Mouse (Mus musculus): ENCODE results near the gene Bola1. TPM values are rescaled to one million over a fixed set of nuclear protein-coding genes. Genes with fewer than 3 reads are reported as not detected.
A peak's percentile ranks its signal among the peaks of the same experiment; 100 is the strongest.

Bola1 gene
- polyA plus RNA-seq, 1 experiment from 2014 or later = 63.0 TPM

GRCm38 (mm10) chr3:96172197-96173178, 47.0 kb downstream of the Bola1 start, which contains the start of gene Sf3b4:
TSS of gene Sf3b4 (plus strand) at chr3:96172332.
- DNase-seq = peak; percentile 96
- peak; percentile 93 for ATAC-seq (ENCODE audit: low FRiP score, low TSS enrichment)
- under 1% methylated on average over 58 of the region's 58 CpGs for WGBS

DNA sequence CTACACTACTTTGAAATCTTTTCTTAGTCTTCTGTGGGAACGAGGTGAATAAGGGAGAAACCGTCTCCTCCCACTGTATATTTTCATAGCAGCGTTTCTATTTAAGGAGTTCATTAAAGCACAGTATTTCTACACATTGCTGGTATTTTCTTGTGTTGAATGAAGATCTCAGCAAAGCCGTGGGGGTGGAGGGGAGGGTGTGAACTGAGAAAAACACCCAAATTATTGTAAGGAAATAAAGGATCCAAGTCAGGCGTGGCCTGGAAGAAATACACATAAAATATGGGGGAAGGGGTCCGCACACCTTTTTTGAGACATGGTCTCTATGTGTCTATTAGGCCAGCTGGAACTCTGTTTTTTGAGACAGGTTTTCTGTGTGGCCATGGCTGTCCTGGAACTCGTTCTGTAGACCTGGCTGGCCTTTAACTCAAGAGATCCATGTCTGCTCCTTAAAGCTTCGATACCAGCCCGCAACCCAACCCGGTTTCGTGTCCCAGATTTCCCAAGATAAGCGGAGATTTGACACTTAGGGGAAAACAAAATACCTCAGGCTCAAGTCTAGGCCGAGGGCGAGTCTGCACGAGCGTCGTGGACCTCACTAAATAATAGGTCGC, 47.8 kb downstream of the Bola1 start:
- 22% methylated on average over 18 of the region's 18 CpGs for WGBS
- Histone ChIP-seq H3K9me3 (ENCODE audit: control insufficient read depth, low read length) (no peaks in the 10 kb centered on the region), H3K4me2 (ENCODE audit: low read length) (peak overlapping the region; percentile 94), H3K27ac (replicated peaks; ENCODE audit: low read depth, low read length) (peak overlapping the region; percentile 96), H3K4me1 (ENCODE audit: control insufficient read depth, insufficient read depth, low read length) (peaks cover 21% of the 10 kb centered on the region), H3K27me3 (ENCODE audit: control insufficient read depth, insufficient read depth, low read length) (no peaks in the 10 kb centered on the region), H3K9ac (replicated peaks; ENCODE audit: low read length) (peak overlapping the region; percentile 76), H3K4me3 (replicated peaks; ENCODE audit: low read depth, low read length) (peak overlapping the region; percentile 92), H3K36me3 (ENCODE audit: control insufficient read depth, insufficient read depth, low read length) (peaks cover 28% of the 10 kb centered on the region)
- 0 out of 2 replicates have a peak, but pooled peaks have one; percentile 5 for ATAC-seq (ENCODE audit: low FRiP score, low TSS enrichment)
- DNase-seq = no peak

More at GRCm38 (mm10) chr3:96172197-96173178, 47.0 kb downstream of the Bola1 start, which contains the start of gene Sf3b4:
- peak within 1 kb of the TSS; percentile 94 for H3K4me2 ChIP-seq (ENCODE audit: low read length)
- H3K4me3 ChIP-seq (replicated peaks; ENCODE audit: low read depth, low read length) = peak within 1 kb of the TSS; percentile 92
- peak within 1 kb of the TSS; percentile 96 for H3K27ac ChIP-seq (replicated peaks; ENCODE audit: low read depth, low read length)
- H3K36me3 ChIP-seq (ENCODE audit: control insufficient read depth, insufficient read depth, low read length) = peaks cover 34% of the 10 kb centered on the region
- H3K9ac ChIP-seq (replicated peaks; ENCODE audit: low read length) = peak within 1 kb of the TSS; percentile 76
- no peaks in the 10 kb centered on the region for H3K27me3 ChIP-seq (ENCODE audit: control insufficient read depth, insufficient read depth, low read length)
- peaks cover 21% of the 10 kb centered on the region for H3K4me1 ChIP-seq (ENCODE audit: control insufficient read depth, insufficient read depth, low read length)
- no peaks in the 10 kb centered on the region for H3K9me3 ChIP-seq (ENCODE audit: control insufficient read depth, low read length)

DNA sequence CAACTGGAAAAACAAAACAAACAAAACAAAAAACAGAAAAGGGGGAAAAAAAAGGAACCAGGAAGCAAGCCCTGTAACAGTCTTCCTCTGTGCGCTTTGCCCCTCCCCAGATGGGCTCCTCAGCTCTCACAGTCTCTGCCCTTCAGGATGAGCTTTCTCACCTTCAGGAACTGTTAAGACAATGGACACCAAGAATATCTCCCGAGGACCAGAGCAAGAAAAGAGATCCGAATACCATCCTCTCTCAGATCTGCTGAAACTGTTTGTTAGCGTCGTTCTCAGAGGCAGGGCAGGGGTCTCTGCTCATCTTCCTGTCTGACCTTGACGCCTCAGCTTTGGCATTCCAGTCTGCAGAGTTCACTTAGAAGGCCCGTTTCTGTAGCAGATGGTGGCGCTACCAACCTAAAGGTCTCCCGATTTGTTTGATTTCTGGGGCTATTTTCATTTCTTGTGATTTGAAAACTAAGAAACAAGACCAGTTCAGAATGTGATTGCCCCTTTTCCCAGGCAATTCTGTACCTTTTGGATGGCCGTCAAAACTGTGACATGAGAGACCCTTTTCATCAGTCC, 48.4 kb downstream of the Bola1 start:
- H3K9ac ChIP-seq (replicated peaks; ENCODE audit: low read length) = peak overlapping the region; percentile 76; the same call in 1 of the 2 replicates
- H3K9me3 ChIP-seq (ENCODE audit: control insufficient read depth, low read length) = no peaks in the 10 kb centered on the region
- peak overlapping the region; percentile 94 for H3K4me2 ChIP-seq (ENCODE audit: low read length)
- 83% methylated on average over 10 of the region's 10 CpGs for WGBS
- ATAC-seq (ENCODE audit: low FRiP score, low TSS enrichment) (no peak), DNase-seq (no peak)
- no peaks in the 10 kb centered on the region for H3K27me3 ChIP-seq (ENCODE audit: control insufficient read depth, insufficient read depth, low read length)
- peaks cover 21% of the 10 kb centered on the region for H3K4me1 ChIP-seq (ENCODE audit: control insufficient read depth, insufficient read depth, low read length)
- H3K4me3 ChIP-seq (replicated peaks; ENCODE audit: low read depth, low read length) = peak overlapping the region; percentile 92
- peak overlapping the region; percentile 96; the same call in 1 of the 2 replicates for H3K27ac ChIP-seq (replicated peaks; ENCODE audit: low read depth, low read length)
- peaks cover 22% of the 10 kb centered on the region for H3K36me3 ChIP-seq (ENCODE audit: control insufficient read depth, insufficient read depth, low read length)

DNA sequence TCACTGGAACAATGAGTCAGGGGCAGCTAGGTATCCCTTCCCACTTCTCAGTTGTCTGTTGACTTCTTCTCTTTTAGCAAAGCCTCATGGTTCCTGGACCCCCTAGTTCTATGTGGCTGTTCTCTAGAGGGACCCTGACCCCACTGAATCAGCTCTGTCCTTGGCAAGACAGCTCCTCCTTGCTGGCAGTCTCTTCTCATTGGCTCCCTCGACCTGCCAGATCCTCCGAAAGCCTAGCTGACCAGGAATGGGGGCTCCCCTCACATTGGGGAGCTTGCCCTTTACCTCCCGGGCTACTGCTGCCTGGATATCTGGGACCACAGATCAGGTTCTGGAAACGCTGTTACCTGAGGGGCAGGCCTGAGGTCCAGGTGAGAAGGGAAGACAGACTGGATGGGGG, 49.2 kb downstream of the Bola1 start:
- no peak overlapping the region for H3K4me3 ChIP-seq (replicated peaks; ENCODE audit: low read depth, low read length)
- no peak for DNase-seq
- no peaks in the 10 kb centered on the region for H3K27me3 ChIP-seq (ENCODE audit: control insufficient read depth, insufficient read depth, low read length)
- H3K27ac ChIP-seq (replicated peaks; ENCODE audit: low read depth, low read length) = no peak overlapping the region
- H3K9ac ChIP-seq (replicated peaks; ENCODE audit: low read length) = no peak overlapping the region
- no peak for ATAC-seq (ENCODE audit: low FRiP score, low TSS enrichment)
- no peak overlapping the region; the same call in 1 of the 2 replicates for H3K4me2 ChIP-seq (ENCODE audit: low read length)
- 90% methylated on average over 4 of the region's 4 CpGs for WGBS
- H3K9me3 ChIP-seq (ENCODE audit: control insufficient read depth, low read length) = no peaks in the 10 kb centered on the region
- H3K36me3 ChIP-seq (ENCODE audit: control insufficient read depth, insufficient read depth, low read length) = peaks cover 15% of the 10 kb centered on the region
- H3K4me1 ChIP-seq (ENCODE audit: control insufficient read depth, insufficient read depth, low read length) = peaks cover 21% of the 10 kb centered on the region

- no peak overlapping the region for H3K4me3 ChIP-seq (replicated peaks; ENCODE audit: low read depth, low read length)
- ATAC-seq (ENCODE audit: low FRiP score, low TSS enrichment) = no peak
Measured at GRCm38 (mm10) chr3:96168466-96169158, 50.9 kb downstream of the Bola1 start.

GRCm38 (mm10) chr3:96163040-96163439, 56.5 kb downstream of the Bola1 start:
- ATAC-seq (ENCODE audit: low FRiP score, low TSS enrichment) = no peak
- no peak overlapping the region for H3K27ac ChIP-seq (replicated peaks; ENCODE audit: low read depth, low read length)
- 90% methylated on average over 6 of the region's 6 CpGs for WGBS

More at GRCm38 (mm10) chr3:96168466-96169158, 50.9 kb downstream of the Bola1 start:
- Histone ChIP-seq H3K27ac (replicated peaks; ENCODE audit: low read depth, low read length) (no peak overlapping the region), H3K27me3 (ENCODE audit: control insufficient read depth, insufficient read depth, low read length) (no peaks in the 10 kb centered on the region), H3K4me2 (ENCODE audit: low read length) (no peak overlapping the region), H3K9me3 (ENCODE audit: control insufficient read depth, low read length) (no peaks in the 10 kb centered on the region), H3K9ac (replicated peaks; ENCODE audit: low read length) (no peak overlapping the region), H3K36me3 (ENCODE audit: control insufficient read depth, insufficient read depth, low read length) (no peaks in the 10 kb centered on the region), H3K4me1 (ENCODE audit: control insufficient read depth, insufficient read depth, low read length) (peaks cover 18% of the 10 kb centered on the region)
- WGBS = 74% methylated on average over 12 of the region's 12 CpGs
- no peak for DNase-seq

GRCm38 (mm10) chr3:96161869-96162840, 57.4 kb downstream of the Bola1 start, which contains the start of gene Mtmr11:
TSS of gene Mtmr11 (plus strand) at chr3:96162004.
- Histone ChIP-seq H3K36me3 (ENCODE audit: control insufficient read depth, insufficient read depth, low read length) (no peaks in the 10 kb centered on the region), H3K27ac (replicated peaks; ENCODE audit: low read depth, low read length) (peak within 1 kb of the TSS; percentile 53), H3K9ac (replicated peaks; ENCODE audit: low read length) (peak within 1 kb of the TSS; percentile 50), H3K9me3 (ENCODE audit: control insufficient read depth, low read length) (no peaks in the 10 kb centered on the region), H3K4me1 (ENCODE audit: control insufficient read depth, insufficient read depth, low read length) (peaks cover 10% of the 10 kb centered on the region), H3K4me2 (ENCODE audit: low read length) (peak within 1 kb of the TSS; percentile 78), H3K27me3 (ENCODE audit: control insufficient read depth, insufficient read depth, low read length) (no peaks in the 10 kb centered on the region), H3K4me3 (replicated peaks; ENCODE audit: low read depth, low read length) (peak within 1 kb of the TSS; percentile 32)
- 7% methylated on average over 16 of the region's 16 CpGs for WGBS
- ATAC-seq (ENCODE audit: low FRiP score, low TSS enrichment) (peak; percentile 19; the same call in 1 of the 2 replicates), DNase-seq (peak; percentile 47)

More at GRCm38 (mm10) chr3:96163040-96163439, 56.5 kb downstream of the Bola1 start:
- Histone ChIP-seq H3K4me2 (ENCODE audit: low read length) (no peak overlapping the region), H3K36me3 (ENCODE audit: control insufficient read depth, insufficient read depth, low read length) (no peaks in the 10 kb centered on the region), H3K4me3 (replicated peaks; ENCODE audit: low read depth, low read length) (no peak overlapping the region), H3K9ac (replicated peaks; ENCODE audit: low read length) (no peak overlapping the region), H3K27me3 (ENCODE audit: control insufficient read depth, insufficient read depth, low read length) (no peaks in the 10 kb centered on the region), H3K9me3 (ENCODE audit: control insufficient read depth, low read length) (no peaks in the 10 kb centered on the region), H3K4me1 (ENCODE audit: control insufficient read depth, insufficient read depth, low read length) (peaks cover 10% of the 10 kb centered on the region)
- DNase-seq = no peak

Data from midbrain, embryonic 14.5 days (tissue).